Mouse (Mus musculus): Measurements from ENCODE around the gene Cript. TPM values are rescaled to one million over a fixed set of nuclear protein-coding genes. Genes with fewer than 3 reads are reported as not detected.

Cript gene
- total RNA-seq, 2 experiments from 2014 or later, result 49.9 to 52.7 TPM

Other genes with a start within 250 kb of the Cript start
- not detected for gene Tmem247, start 108.2 kb upstream of the Cript start, total RNA-seq (2021)
- gene Atp6v1e2, start 77.7 kb upstream of the Cript start, total RNA-seq (2021), result not detected
- gene Rhoq, start 62.5 kb upstream of the Cript start, total RNA-seq (2021), result 100 to 1,000 TPM in 1 of 2 experiments, 10 to 100 TPM in 1; 92.3 to 100 TPM
- 10 to 100 TPM in 1 of 2 experiments, 1 to 10 TPM in 1; 8.3 to 11.0 TPM for gene Pigf, start 144 bp upstream of the Cript start, total RNA-seq (2021)
- gene Socs5, start 82.1 kb downstream of the Cript start, total RNA-seq (2021), result 10 to 100 TPM; 40.3 to 48.3 TPM
- gene Mcfd2, start 240.4 kb downstream of the Cript start, total RNA-seq (2021), result 100 to 1,000 TPM; 124 to 155 TPM

All from adrenal gland, postnatal 10 days (tissue).